Mouse (Mus musculus) thymus, adult 2 months (tissue): ENCODE measurements around the gene Ndufb10.

Experiments used
- CTCF ChIP-seq: fragments of 200-500 bp; IDR thresholded peaks from 2 replicates; pipeline ENCODE4 v1.5.1; 2012; ENCODE audit warnings: mild to moderate bottlenecking, control low read depth, low read length, moderate library complexity, borderline replicate concordance; ENCODE audit not compliant: control insufficient read depth, poor library complexity, insufficient read depth; ENCODE audit errors: extremely low read depth
- POLR2A ChIP-seq: fragments of 200-500 bp; IDR thresholded peaks from 2 replicates; pipeline ENCODE4 v1.6.1; 2012; ENCODE audit warnings: mild to moderate bottlenecking, low read length, control low read depth, moderate library complexity; ENCODE audit not compliant: control insufficient read depth, poor library complexity, insufficient read depth; ENCODE audit errors: extremely low read depth

DNA sequence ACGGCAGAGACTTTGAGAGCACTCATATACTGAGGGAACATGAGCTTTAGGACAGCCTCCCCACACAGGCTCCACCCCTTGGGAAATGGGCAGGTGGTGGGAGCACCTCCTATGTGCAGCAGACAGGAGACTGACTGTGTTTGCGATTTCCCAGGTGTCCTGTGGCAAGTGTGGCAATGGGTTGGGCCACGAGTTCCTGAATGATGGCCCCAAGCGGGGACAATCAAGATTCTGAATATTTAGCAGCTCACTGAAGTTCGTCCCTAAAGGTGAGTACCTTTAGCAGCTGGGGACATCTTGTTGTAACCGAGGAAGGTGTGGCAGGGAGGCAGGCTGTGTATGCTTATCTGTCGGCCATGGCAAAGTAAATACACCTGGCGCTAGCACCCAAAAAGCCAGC is 15.6 kb upstream of the Ndufb10 start:
- TF ChIP-seq POLR2A (no peak), CTCF (no peak)
